Mouse (Mus musculus) midbrain, embryonic 15.5 days (tissue): Measurements from ENCODE around the gene Srbd1. TPM values are rescaled to one million over a fixed set of nuclear protein-coding genes. Genes with fewer than 3 reads are reported as not detected.

Experiments
- polyA plus RNA-seq: library from polyadenylated mRNA; unstranded; fragments of >200 nt; fragmentation: Nextera tagmentation; extraction: Ambion mirVana; gene quantifications from 2 replicates; pipeline ENCODE4 v1.2.1, GENCODE M21; 2015

Srbd1 gene
- polyA plus RNA-seq, 1 experiment from 2014 or later: 14.8 TPM

Other genes with a start within 250 kb of the Srbd1 start
- 36.1 and 38.5 TPM in 2 replicates for gene Prkce, start 22.6 kb upstream of the Srbd1 start, polyA plus RNA-seq